8 mouse cellular contexts compared by ENCODE assay signal in the genomic region with DNA sequence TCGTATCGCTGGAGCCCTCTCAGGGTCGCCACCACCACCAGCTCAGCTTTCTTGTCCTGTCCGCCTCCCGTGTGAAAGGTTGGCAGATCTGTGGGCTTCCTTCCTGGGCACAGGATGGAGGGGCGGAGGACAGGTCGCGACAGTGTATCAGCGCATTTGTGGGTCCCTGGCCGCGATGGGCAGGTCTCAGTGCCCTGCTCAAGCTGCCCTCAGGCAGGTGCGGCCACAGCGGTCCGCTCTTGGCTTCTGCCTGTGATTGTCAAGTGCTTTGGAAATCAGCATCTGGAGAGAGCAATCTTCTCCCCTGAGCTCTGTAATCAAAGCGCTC.
DNase-seq lines count a peak whose midpoint lies in the region; ATAC-seq and TF ChIP-seq lines count a peak whose summit lies in the region.

No protein-coding gene starts in this region.

- no peak for DNase-seq in lung, embryonic 14.5 days
- no peak for DNase-seq in lung, postnatal 4 days
- DNase-seq in hindbrain, postnatal 0 days (ENCODE audit: low spot score) = peak; percentile 49
- no peak for DNase-seq in frontal cortex, postnatal 25 days (ENCODE audit: low spot score in 2 of 2)
- DNase-seq in layer of hippocampus, adult 18-20 months (ENCODE audit: low spot score in 2 of 2) = no peak
- no peak for DNase-seq in layer of hippocampus, adult 11-12 months (ENCODE audit: low spot score)

- TF ChIP-seq CTCF in lung, embryonic 14.5 days (IDR thresholded peaks at IDR 0.05; ENCODE audit: low read depth) = no peak
- TF ChIP-seq CTCF in hindbrain, postnatal 0 days (IDR thresholded peaks at IDR 0.05; ENCODE audit: low read depth) = no peak

- H3K36me3 ChIP-seq in lung, embryonic 14.5 days (ENCODE audit: insufficient read depth) = no peaks in the 10 kb centered on the region
- H3K36me3 ChIP-seq in embryonic facial prominence, embryonic 12.5 days = no peaks in the 10 kb centered on the region
- H3K36me3 ChIP-seq in hindbrain, postnatal 0 days (ENCODE audit: insufficient read depth, low read length) = no peaks in the 10 kb centered on the region
- no peaks in the 10 kb centered on the region for H3K36me3 ChIP-seq in stomach, embryonic 14.5 days (ENCODE audit: control insufficient read depth, insufficient read depth, low read length)

- WGBS in lung, embryonic 14.5 days = 4% methylated on average over 14 of the region's 15 CpGs
- WGBS in embryonic facial prominence, embryonic 12.5 days = 6% methylated on average over 15 of the region's 15 CpGs
- WGBS in hindbrain, postnatal 0 days = 6% methylated on average over 15 of the region's 15 CpGs
- 2% methylated on average over 15 of the region's 15 CpGs for WGBS in stomach, embryonic 14.5 days

- no peaks in the 10 kb centered on the region for H3K4me1 ChIP-seq in lung, embryonic 14.5 days (ENCODE audit: insufficient read depth)
- 0 out of 2 replicates have a peak, but pooled peaks cover 4% of the 10 kb centered on the region for H3K4me1 ChIP-seq in embryonic facial prominence, embryonic 12.5 days
- no peaks in the 10 kb centered on the region for H3K4me1 ChIP-seq in hindbrain, postnatal 0 days (ENCODE audit: insufficient read depth, low read length)
- peaks cover 8% of the 10 kb centered on the region; the same call in 1 of the 2 replicates for H3K4me1 ChIP-seq in stomach, embryonic 14.5 days (ENCODE audit: control insufficient read depth, insufficient read depth, low read length)

- peak overlapping the region; percentile 47; the same call in 1 of the 2 replicates for H3K4me2 ChIP-seq in lung, embryonic 14.5 days
- H3K4me2 ChIP-seq in embryonic facial prominence, embryonic 12.5 days (replicated peaks) = peak overlapping the region; percentile 51
- peak overlapping the region; percentile 89 for H3K4me2 ChIP-seq in hindbrain, postnatal 0 days (ENCODE audit: low read depth, low read length)
- H3K4me2 ChIP-seq in stomach, embryonic 14.5 days (replicated peaks; ENCODE audit: low read depth, low read length) = peak overlapping the region; percentile 43

- no peak overlapping the region for H3K9ac ChIP-seq in lung, embryonic 14.5 days
- no peak overlapping the region for H3K9ac ChIP-seq in embryonic facial prominence, embryonic 12.5 days
- peak overlapping the region; percentile 71 for H3K9ac ChIP-seq in hindbrain, postnatal 0 days (replicated peaks; ENCODE audit: low read length)
- H3K9ac ChIP-seq in stomach, embryonic 14.5 days (replicated peaks; ENCODE audit: low read depth, low read length) = no peak overlapping the region

- no peaks in the 10 kb centered on the region for H3K9me3 ChIP-seq in lung, embryonic 14.5 days (ENCODE audit: low read depth, low read length)
- H3K9me3 ChIP-seq in embryonic facial prominence, embryonic 12.5 days = no peaks in the 10 kb centered on the region; the same call in 1 of the 2 replicates
- no peaks in the 10 kb centered on the region for H3K9me3 ChIP-seq in hindbrain, postnatal 0 days (ENCODE audit: low read length)
- H3K9me3 ChIP-seq in stomach, embryonic 14.5 days (ENCODE audit: control insufficient read depth, low read depth, low read length) = no peaks in the 10 kb centered on the region

- H3K4me3 ChIP-seq in lung, embryonic 14.5 days (ENCODE audit: low read depth, low read length) = no peak overlapping the region
- H3K4me3 ChIP-seq in embryonic facial prominence, embryonic 12.5 days = peak overlapping the region; percentile 32
- H3K4me3 ChIP-seq in hindbrain, postnatal 0 days (ENCODE audit: low read length) = peak overlapping the region; percentile 63
- H3K4me3 ChIP-seq in stomach, embryonic 14.5 days (ENCODE audit: low read depth, low read length) = peak overlapping the region; percentile 19

- peaks cover 29% of the 10 kb centered on the region for H3K27me3 ChIP-seq in lung, embryonic 14.5 days (ENCODE audit: insufficient read depth, low read length)
- H3K27me3 ChIP-seq in embryonic facial prominence, embryonic 12.5 days = peaks cover 30% of the 10 kb centered on the region
- H3K27me3 ChIP-seq in hindbrain, postnatal 0 days (ENCODE audit: insufficient read depth, low read length) = no peaks in the 10 kb centered on the region
- peaks cover 22% of the 10 kb centered on the region; the same call in 1 of the 2 replicates for H3K27me3 ChIP-seq in stomach, embryonic 14.5 days (ENCODE audit: control insufficient read depth, insufficient read depth, low read length)

- H3K27ac ChIP-seq in lung, embryonic 14.5 days (ENCODE audit: low read depth) = no peak overlapping the region
- H3K27ac ChIP-seq in embryonic facial prominence, embryonic 12.5 days = no peak overlapping the region
- H3K27ac ChIP-seq in hindbrain, postnatal 0 days = peak overlapping the region; percentile 75
- H3K27ac ChIP-seq in stomach, embryonic 14.5 days (ENCODE audit: low read length) = no peak overlapping the region

- no peak for ATAC-seq in lung, embryonic 14.5 days (ENCODE audit: insufficient read depth)
- peak; percentile 56; the same call in 1 of the 2 replicates for ATAC-seq in embryonic facial prominence, embryonic 12.5 days (ENCODE audit: insufficient number of reproducible peaks, insufficient read depth, low FRiP score, low TSS enrichment)
- peak; percentile 65; the same call in 1 of the 2 replicates for ATAC-seq in hindbrain, postnatal 0 days
- ATAC-seq in stomach, embryonic 14.5 days (ENCODE audit: insufficient number of reproducible peaks, insufficient read depth, low FRiP score, low read depth) = no peak

Comparison
In these comparisons a context has a peak if more than half of its experiments do, and no peak if none do; other contexts are left out.
1. ATAC-seq: peak in embryonic facial prominence, embryonic 12.5 days (single experiment) and hindbrain, postnatal 0 days (single experiment); none in lung, embryonic 14.5 days (single experiment) and stomach, embryonic 14.5 days (single experiment).
2. Peak in every context shown above with its lines, with median percentiles within 50 percentile points of each other: H3K4me2 ChIP-seq.